15 mouse cellular contexts compared by ENCODE assay signal in genomic region chr5:20681660-20682059, GRCm38 (mm10).
DNase-seq lines count a peak whose midpoint lies in the region; ATAC-seq and TF ChIP-seq lines count a peak whose summit lies in the region.
"Had no signal": no experiment of that assay in that cellular context is flagged by ENCODE, and none has a peak within 500 bp of the region (broad histone marks: within the 10 kb centered on the region; RNA-seq: fewer than 3 reads in every experiment).

No protein-coding gene starts in this region.

- no peaks in the 10 kb centered on the region for H3K36me3 ChIP-seq in hindbrain, embryonic 12.5 days
- no peaks in the 10 kb centered on the region for H3K36me3 ChIP-seq in hindbrain, embryonic 10.5 days
- no peaks in the 10 kb centered on the region for H3K36me3 ChIP-seq in testis, adult 2 months (ENCODE audit: control insufficient read depth, insufficient read depth, low read length)
- no peaks in the 10 kb centered on the region for H3K36me3 ChIP-seq in macrophage (ENCODE audit: inconsistent target)
- H3K36me3 ChIP-seq: liver, embryonic 12.5 days; lung, embryonic 15.5 days had no signal

- no peak for TF ChIP-seq POLR2A in testis, adult 2 months (IDR thresholded peaks at IDR 0.05; ENCODE audit: control insufficient read depth, low read depth, low read length)

- 0 out of 2 replicates have a peak overlapping the region, but pooled peaks have one; percentile 44 for H3K27ac ChIP-seq in hindbrain, embryonic 12.5 days
- no peak overlapping the region; the same call in 1 of the 2 replicates for H3K27ac ChIP-seq in hindbrain, embryonic 10.5 days
- no peak overlapping the region for H3K27ac ChIP-seq in testis, adult 2 months (ENCODE audit: control insufficient read depth, insufficient read depth, low read depth, low read length)
- peak overlapping the region; percentile 84 for H3K27ac ChIP-seq in macrophage
- H3K27ac ChIP-seq: heart, adult 2 months; liver, embryonic 12.5 days; lung, embryonic 15.5 days had no signal

- no peak overlapping the region for H3K4me3 ChIP-seq in hindbrain, embryonic 12.5 days
- H3K4me3 ChIP-seq in hindbrain, embryonic 10.5 days, result no peak overlapping the region
- H3K4me3 ChIP-seq in testis, adult 2 months (ENCODE audit: control insufficient read depth, low read depth, low read length), result peak overlapping the region; percentile 8
- no peak overlapping the region for H3K4me3 ChIP-seq in macrophage (ENCODE audit: inconsistent target)
- H3K4me3 ChIP-seq: heart, adult 2 months; liver, embryonic 12.5 days; lung, embryonic 15.5 days had no signal

- DNase-seq in hindbrain, embryonic 10.5 days (ENCODE audit: low spot score), result no peak
- DNase-seq in testis, postnatal 10 days (ENCODE audit: low spot score), result no peak
- DNase-seq in lung, adult 18-20 months, result no peak
- DNase-seq: cerebellum, adult 11 months; cerebellum, postnatal 25 days; gastrocnemius, postnatal 10 days; kidney, adult 9 months; thymus, adult 2 months had no signal

- H3K9ac ChIP-seq in hindbrain, embryonic 12.5 days, result no peak overlapping the region
- H3K9ac ChIP-seq: liver, embryonic 12.5 days; lung, embryonic 15.5 days had no signal

- no peaks in the 10 kb centered on the region for H3K27me3 ChIP-seq in hindbrain, embryonic 12.5 days
- H3K27me3 ChIP-seq in hindbrain, embryonic 10.5 days (ENCODE audit: insufficient read depth, poor library complexity, severe bottlenecking), result no peaks in the 10 kb centered on the region
- H3K27me3 ChIP-seq in testis, adult 2 months (ENCODE audit: control insufficient read depth, insufficient read depth, low read length), result no peaks in the 10 kb centered on the region
- H3K27me3 ChIP-seq: liver, embryonic 12.5 days; lung, embryonic 15.5 days had no signal

- peak; percentile 67 for ATAC-seq in hindbrain, embryonic 12.5 days (ENCODE audit: low FRiP score)
- ATAC-seq in CD4-positive, CD25-positive, alpha-beta regulatory T cell, adult 4 months, result no peak
- ATAC-seq: liver, embryonic 12.5 days had no signal

- peaks cover 17% of the 10 kb centered on the region for H3K4me1 ChIP-seq in hindbrain, embryonic 12.5 days
- peaks cover 15% of the 10 kb centered on the region for H3K4me1 ChIP-seq in hindbrain, embryonic 10.5 days (replicated peaks)
- no peaks in the 10 kb centered on the region; the same call in 1 of the 2 replicates for H3K4me1 ChIP-seq in testis, adult 2 months (ENCODE audit: control insufficient read depth, insufficient read depth, low read length)
- H3K4me1 ChIP-seq: liver, embryonic 12.5 days; lung, embryonic 15.5 days had no signal

- 60% methylated on average over 10 of the region's 10 CpGs for WGBS in hindbrain, embryonic 12.5 days
- 75% methylated on average over 10 of the region's 10 CpGs for WGBS in hindbrain, embryonic 10.5 days
- 85% methylated on average over 10 of the region's 10 CpGs for WGBS in macrophage (ENCODE audit: missing documents)

- no peaks in the 10 kb centered on the region for H3K79me2 ChIP-seq in macrophage (ENCODE audit: inconsistent target)

- H3K4me2 ChIP-seq in hindbrain, embryonic 12.5 days (replicated peaks), result no peak overlapping the region
- H3K4me2 ChIP-seq: liver, embryonic 12.5 days; lung, embryonic 15.5 days had no signal

- TF ChIP-seq CTCF in testis, adult 2 months (IDR thresholded peaks at IDR 0.05; ENCODE audit: control insufficient read depth, insufficient read depth, insufficient replicate concordance, low read depth, low read length), result no peak

- no peaks in the 10 kb centered on the region for H3K9me3 ChIP-seq in hindbrain, embryonic 12.5 days (replicated peaks)
- H3K9me3 ChIP-seq in hindbrain, embryonic 10.5 days, result no peaks in the 10 kb centered on the region
- H3K9me3 ChIP-seq: liver, embryonic 12.5 days; lung, embryonic 15.5 days had no signal

Comparison
In these comparisons a context has a peak if more than half of its experiments do, and no peak if none do; other contexts are left out.
1. H3K27ac ChIP-seq: peak in hindbrain, embryonic 12.5 days (single experiment) and macrophage (single experiment); none in hindbrain, embryonic 10.5 days (single experiment) and testis, adult 2 months (single experiment).